ENCODE assay signal across 8 mouse cellular contexts in genomic region chr5:74194027-74194840, GRCm38 (mm10). TPM values are rescaled to one million over a fixed set of nuclear protein-coding genes. Genes with fewer than 3 reads are reported as not detected.
A peak's percentile ranks its signal among the peaks of the same experiment; 100 is the strongest.
DNase-seq lines count a peak whose midpoint lies in the region; ATAC-seq and TF ChIP-seq lines count a peak whose summit lies in the region.

No protein-coding gene starts in this region.

- no peak for ATAC-seq in forebrain, embryonic 14.5 days
- ATAC-seq in megakaryocyte-erythroid progenitor cell, adult 5-6 weeks (replicated peaks; ENCODE audit: low FRiP score, low TSS enrichment, poor library complexity, severe bottlenecking), result peak; percentile 59

- WGBS in kidney, adult 2 months, result 31% methylated on average over 16 of the region's 16 CpGs
- 24% methylated on average over 16 of the region's 16 CpGs for WGBS in forebrain, embryonic 14.5 days

- 0 out of 2 replicates have a peak overlapping the region, but pooled peaks have one; percentile 27 for H3K27ac ChIP-seq in kidney, adult 2 months (ENCODE audit: insufficient read depth, low read depth, low read length)
- H3K27ac ChIP-seq in forebrain, embryonic 14.5 days (ENCODE audit: low read depth, low read length), result no peak overlapping the region

- no peaks in the 10 kb centered on the region for H3K9me3 ChIP-seq in forebrain, embryonic 14.5 days (replicated peaks; ENCODE audit: control insufficient read depth, low read length)

- H3K4me1 ChIP-seq in kidney, adult 2 months (ENCODE audit: control insufficient read depth, insufficient read depth, low read length), result peaks cover 10% of the 10 kb centered on the region
- H3K4me1 ChIP-seq in forebrain, embryonic 14.5 days (ENCODE audit: control insufficient read depth, insufficient read depth, low read length), result peaks cover 21% of the 10 kb centered on the region; the same call in 1 of the 2 replicates

- H3K27me3 ChIP-seq in kidney, adult 2 months (replicated peaks; ENCODE audit: control insufficient read depth, insufficient read depth, low read length), result no peaks in the 10 kb centered on the region
- H3K27me3 ChIP-seq in forebrain, embryonic 14.5 days (replicated peaks; ENCODE audit: control insufficient read depth, insufficient read depth, low read length), result no peaks in the 10 kb centered on the region

- H3K9ac ChIP-seq in forebrain, embryonic 14.5 days (ENCODE audit: low read length), result peak overlapping the region; percentile 66

- no peak for TF ChIP-seq POLR2A in kidney, adult 2 months (IDR thresholded peaks at IDR 0.05; ENCODE audit: low read depth, low read length)

- H3K36me3 ChIP-seq in kidney, adult 2 months (ENCODE audit: control insufficient read depth, insufficient read depth, low read length), result no peaks in the 10 kb centered on the region; the same call in 1 of the 2 replicates
- H3K36me3 ChIP-seq in forebrain, embryonic 14.5 days (ENCODE audit: control insufficient read depth, insufficient read depth, low read length), result peaks cover 8% of the 10 kb centered on the region; the same call in 1 of the 2 replicates

- TF ChIP-seq CTCF in kidney, adult 2 months (conservative IDR thresholded peaks at IDR 0.05; ENCODE audit: insufficient read depth, insufficient read length, low read depth, low read length), result no peak

- DNase-seq in kidney, adult 2 months, result peak; percentile 23
- no peak for DNase-seq in kidney, postnatal 4 days
- DNase-seq in adipocyte (ENCODE audit: low spot score), result peak; percentile 38
- DNase-seq in forebrain, embryonic 14.5 days (ENCODE audit: low spot score), result no peak
- DNase-seq in gastrocnemius, adult 8-10 months (ENCODE audit: low spot score in 2 of 2), result no peak
- no peak for DNase-seq in spleen, adult 18-20 months
- DNase-seq in lung, postnatal 14 days, result no peak

- H3K4me2 ChIP-seq in forebrain, embryonic 14.5 days (ENCODE audit: low read length), result peak overlapping the region; percentile 75

- H3K4me3 ChIP-seq in kidney, adult 2 months (ENCODE audit: insufficient read depth, low read depth, low read length), result peak overlapping the region; percentile 98
- peak overlapping the region; percentile 82 for H3K4me3 ChIP-seq in forebrain, embryonic 14.5 days (ENCODE audit: low read depth, low read length)

RNA-seq across cellular contexts. Expression of gene Rasl11b, which starts 0.9 kb away (rescaled TPM):
- polyA plus RNA-seq in kidney, adult 2 months (2012; rRNA removed), result 43.1 and 44.9 TPM in 2 replicates
- polyA plus RNA-seq in forebrain, embryonic 14.5 days (2014; fragmentation: Nextera tagmentation; extraction: Ambion mirVana), result 26.6 and 27.4 TPM in 2 replicates
- total RNA-seq in megakaryocyte-erythroid progenitor cell, adult 5-6 weeks (2014; fragmentation: Nextera tagmentation), result not detected in 2 replicates
- 0.14 TPM in 1 of 2 replicates, not detected in the other for total RNA-seq in megakaryocyte-erythroid progenitor cell, adult 5-6 weeks (2017)
- 10 to 100 TPM in 1 of 4 experiments, 1 to 10 TPM in 3; 1.4 to 10.6 (median 2.7) TPM for total RNA-seq in gastrocnemius, adult 8-10 months (2022)

Comparison
In these comparisons a context has a peak if more than half of its experiments do, and no peak if none do; other contexts are left out.
1. DNase-seq: peak in kidney, adult 2 months (single experiment) and adipocyte (single experiment); none in kidney, postnatal 4 days (0 of 2), forebrain, embryonic 14.5 days (single experiment), gastrocnemius, adult 8-10 months (0 of 2), spleen, adult 18-20 months (0 of 2) and lung, postnatal 14 days (single experiment).